Mouse (Mus musculus): ENCODE results near the gene Tmem208.

DNA sequence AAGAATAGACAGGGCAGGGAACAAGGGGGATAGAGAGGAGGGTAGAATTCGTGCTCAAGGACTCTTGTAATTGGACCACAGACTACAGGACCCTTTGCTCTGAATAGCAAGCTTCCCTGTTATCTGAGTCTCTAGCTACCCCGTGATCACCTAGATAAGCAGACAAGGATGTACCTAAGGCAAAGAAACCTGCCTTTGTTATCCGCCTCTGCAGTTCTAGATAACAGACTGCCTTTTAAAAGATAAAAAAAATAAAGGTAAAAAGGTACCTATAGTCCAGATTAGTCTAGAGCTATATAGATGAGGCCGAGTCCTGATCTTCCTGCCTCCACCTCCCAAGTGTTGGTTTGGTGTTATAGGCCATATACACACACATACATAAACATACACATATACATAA is 16.6 kb downstream of the Tmem208 start:
- TF ChIP-seq CTCF (IDR thresholded peaks at IDR 0.05; ENCODE audit: borderline replicate concordance, control insufficient read depth, extremely low read depth, insufficient read depth, low read length, poor library complexity) (no peak), POLR2A (IDR thresholded peaks at IDR 0.05; ENCODE audit: control insufficient read depth, extremely low read depth, insufficient read depth, low read length, poor library complexity) (no peak)

Measured in thymus, adult 2 months (tissue).